Mouse (Mus musculus) forebrain, postnatal 0 days (tissue): ENCODE data around the gene Mars2. TPM values are rescaled to one million over a fixed set of nuclear protein-coding genes. Genes with fewer than 3 reads are reported as not detected.

Experiments used
- ATAC-seq: fragments of 200-750 bp; cut with Nextera tagmentation; 2 replicates; pipeline ENCODE4 v1.8.0; 2017; ENCODE audit warnings: mild to moderate bottlenecking, moderate library complexity
- DNase-seq: peaks from one replicate; pipeline ENCODE4 v3.0.0-alpha.2; 2015
- H3K27ac ChIP-seq: fragments of 300-500 bp; sonication (generic); 2 replicates; pipeline ENCODE4 v1.5.1; 2014; ENCODE audit warnings: low read depth, mild to moderate bottlenecking, antibody characterized with exemption, low read length, moderate library complexity, mixed read lengths
- H3K27me3 ChIP-seq: fragments of 300-500 bp; sonication (generic); 2 replicates; pipeline ENCODE4 v1.6.1; 2014; ENCODE audit warnings: mild to moderate bottlenecking, low read length, mixed read lengths; ENCODE audit not compliant: insufficient read depth
- H3K36me3 ChIP-seq: fragments of 300-500 bp; sonication (generic); 2 replicates; pipeline ENCODE4 v1.6.1; 2014; ENCODE audit warnings: mild to moderate bottlenecking, moderate library complexity; ENCODE audit not compliant: insufficient read depth
- H3K4me1 ChIP-seq: fragments of 300-500 bp; sonication (generic); 2 replicates; pipeline ENCODE4 v1.6.1; 2014; ENCODE audit warnings: antibody characterized with exemption; ENCODE audit not compliant: insufficient read depth
- H3K4me2 ChIP-seq: fragments of 300-500 bp; sonication (generic); 2 replicates; pipeline ENCODE4 v1.6.1; 2014; ENCODE audit warnings: low read depth, mild to moderate bottlenecking, moderate library complexity
- H3K4me3 ChIP-seq: fragments of 300-500 bp; sonication (generic); 2 replicates; pipeline ENCODE4 v1.5.1; 2014; ENCODE audit warnings: low read depth, low read length, mixed read lengths
- H3K9ac ChIP-seq: fragments of 300-500 bp; sonication (generic); 2 replicates; pipeline ENCODE4 v1.6.1; 2014; ENCODE audit warnings: mild to moderate bottlenecking
- H3K9me3 ChIP-seq: fragments of 300-500 bp; sonication (generic); 2 replicates; pipeline ENCODE4 v1.6.1; 2016; ENCODE audit warnings: low read length
- CTCF ChIP-seq: sonication (generic); IDR thresholded peaks from 2 replicates; pipeline ENCODE4 v1.5.1; 2016; ENCODE audit warnings: antibody characterized with exemption, control low read depth, low read depth
- WGBS: fragments of 180-500 bp; shearing (Covaris S2); extraction: QIAGEN DNeasy Blood & Tissue Kit; methylation state at CpG from one replicate; pipeline ENCODE4 v1.1.7; 2014; 5-methylcytosine and 5-hydroxymethylcytosine counted together
- polyA plus RNA-seq: library from polyadenylated mRNA; unstranded; fragments of >200 nt; fragmentation: Nextera tagmentation; extraction: Ambion mirVana; gene quantifications from 2 replicates; pipeline ENCODE4 v1.2.1, GENCODE M21; 2015
- total RNA-seq: library from RNA; depleted of rRNA; stranded (reverse); fragments of >200 nt; gene quantifications from 2 replicates; pipeline ENCODE4 v1.2.3, GENCODE M21; 2014

The Mars2 gene
- total and polyA plus RNA-seq, 2 experiments from 2014 or later = 2.5 to 13.1 TPM

DNA sequence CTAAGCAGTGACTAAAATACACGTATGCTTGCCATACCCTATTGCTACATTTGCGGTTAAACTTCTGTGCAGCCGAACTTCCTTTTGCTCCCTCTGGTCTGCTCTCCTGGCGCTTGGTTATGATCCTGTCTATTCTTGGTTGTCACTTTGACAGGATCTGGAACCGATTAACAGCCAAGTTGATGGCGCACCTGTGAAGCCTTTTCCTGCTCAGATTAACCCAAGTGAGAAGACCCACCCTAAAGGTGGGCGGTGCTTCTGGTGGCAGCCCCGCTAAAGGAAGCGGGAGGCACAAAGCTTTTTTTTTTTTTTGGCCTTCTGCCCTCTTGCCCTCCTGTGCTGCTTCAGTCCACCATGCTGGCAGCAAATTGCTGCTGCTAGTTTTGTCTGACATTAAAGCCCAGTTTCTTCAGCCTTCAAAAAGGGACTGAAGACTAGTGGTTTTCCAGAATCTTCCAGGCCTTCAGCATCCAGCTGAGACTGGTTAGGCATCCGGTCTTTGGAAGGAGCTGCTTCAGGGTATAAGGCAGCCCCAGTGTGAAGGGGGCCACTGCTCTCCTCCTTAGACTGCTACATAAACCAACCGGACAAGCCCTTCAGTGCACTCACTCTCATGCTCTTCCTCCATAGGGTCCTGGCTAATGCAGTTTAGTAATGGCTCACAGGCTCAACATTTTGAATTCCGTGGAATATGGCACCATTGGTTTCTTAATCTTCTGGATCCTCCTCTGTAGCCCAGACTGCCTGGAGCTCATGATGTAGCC, 26.6 kb upstream of the Mars2 start:
- TF ChIP-seq CTCF = no peak
- ATAC-seq (no peak), DNase-seq (no peak)
- WGBS = 51% methylated on average over 12 of the region's 12 CpGs
- H3K9ac ChIP-seq = no peak overlapping the region
- H3K27ac ChIP-seq = no peak overlapping the region
- no peaks in the 10 kb centered on the region for H3K9me3 ChIP-seq
- H3K4me2 ChIP-seq = no peak overlapping the region
- no peaks in the 10 kb centered on the region for H3K36me3 ChIP-seq
- H3K4me3 ChIP-seq = no peak overlapping the region
- H3K4me1 ChIP-seq = no peaks in the 10 kb centered on the region
- no peaks in the 10 kb centered on the region for H3K27me3 ChIP-seq

DNA sequence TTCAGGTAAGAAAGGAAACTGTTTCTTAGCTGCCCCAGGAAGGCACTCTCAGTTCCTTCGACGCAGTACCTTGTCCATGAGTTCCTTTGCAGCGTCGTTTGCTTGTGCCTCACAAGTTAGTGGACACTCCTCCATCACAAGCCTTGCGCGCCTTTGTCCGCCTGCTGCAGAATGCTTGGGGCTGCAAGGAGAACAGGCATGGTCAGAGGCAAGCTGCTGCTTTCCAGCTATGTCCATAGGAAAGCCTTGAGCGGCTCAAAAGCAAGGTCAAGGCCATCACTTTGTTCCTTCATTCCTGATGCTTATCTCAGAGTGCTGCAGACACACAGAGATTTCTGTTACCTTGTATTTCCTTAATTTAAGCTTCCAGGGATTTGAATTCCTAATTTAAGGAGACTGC, 25.9 kb upstream of the Mars2 start:
- H3K4me3 ChIP-seq = no peak overlapping the region
- TF ChIP-seq CTCF = no peak
- DNase-seq (no peak), ATAC-seq (no peak)
- no peaks in the 10 kb centered on the region for H3K27me3 ChIP-seq
- no peaks in the 10 kb centered on the region for H3K4me1 ChIP-seq
- no peak overlapping the region for H3K27ac ChIP-seq
- no peak overlapping the region for H3K9ac ChIP-seq
- H3K9me3 ChIP-seq = no peaks in the 10 kb centered on the region
- H3K36me3 ChIP-seq = no peaks in the 10 kb centered on the region
- WGBS = 74% methylated on average over 8 of the region's 8 CpGs
- H3K4me2 ChIP-seq = no peak overlapping the region

DNA sequence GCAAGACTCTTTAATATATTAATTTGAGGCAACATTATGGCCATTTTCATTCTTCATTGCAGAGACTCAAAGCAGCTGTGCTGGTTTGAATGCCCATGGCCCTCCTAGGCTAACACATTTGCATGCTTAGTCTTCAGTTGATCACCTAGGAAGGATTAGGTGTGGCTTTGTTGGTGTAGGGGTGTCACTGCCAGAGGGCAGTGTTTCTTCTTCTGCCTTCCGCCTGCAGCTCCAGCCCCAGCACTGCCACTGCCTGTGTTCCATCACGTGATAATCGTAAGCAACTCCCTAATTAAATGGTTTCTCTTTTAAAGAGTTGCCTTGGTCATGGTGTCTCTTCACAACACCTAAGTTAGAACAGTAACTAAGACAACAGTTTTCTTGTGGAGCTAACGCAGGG, 24.2 kb upstream of the Mars2 start:
- Histone ChIP-seq H3K36me3 (no peaks in the 10 kb centered on the region), H3K9ac (no peak overlapping the region), H3K4me2 (no peak overlapping the region), H3K27ac (no peak overlapping the region), H3K4me3 (no peak overlapping the region), H3K9me3 (no peaks in the 10 kb centered on the region), H3K27me3 (no peaks in the 10 kb centered on the region), H3K4me1 (no peaks in the 10 kb centered on the region)
- ATAC-seq (no peak), DNase-seq (no peak)
- 76% methylated on average over 4 of the region's 4 CpGs for WGBS
- no peak for TF ChIP-seq CTCF

DNA sequence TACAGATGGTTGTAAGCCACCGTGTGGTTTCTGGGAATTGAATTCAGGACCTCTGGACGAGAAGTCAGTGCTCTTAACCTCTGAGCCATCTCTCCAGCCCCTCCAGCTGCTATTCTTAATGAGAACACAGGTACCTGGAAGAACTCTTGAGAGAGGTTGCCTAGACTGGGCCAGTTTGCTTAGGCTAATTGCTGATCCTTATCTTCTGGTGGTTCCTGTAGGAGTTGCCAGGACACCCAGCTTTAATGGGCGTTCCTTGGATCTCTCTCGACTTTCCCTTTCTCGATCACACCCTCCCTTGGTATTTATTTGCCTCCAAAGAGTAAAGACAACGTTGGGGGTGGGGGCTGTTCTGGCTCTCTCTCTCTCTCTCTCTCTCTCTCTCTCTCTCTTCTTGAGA, 23.5 kb upstream of the Mars2 start:
- Histone ChIP-seq H3K9me3 (no peaks in the 10 kb centered on the region), H3K4me1 (no peaks in the 10 kb centered on the region), H3K9ac (no peak overlapping the region), H3K27ac (no peak overlapping the region), H3K4me2 (no peak overlapping the region), H3K36me3 (no peaks in the 10 kb centered on the region), H3K27me3 (no peaks in the 10 kb centered on the region), H3K4me3 (no peak overlapping the region)
- DNase-seq (no peak), ATAC-seq (no peak)
- 77% methylated on average over 6 of the region's 6 CpGs for WGBS
- no peak for TF ChIP-seq CTCF

DNA sequence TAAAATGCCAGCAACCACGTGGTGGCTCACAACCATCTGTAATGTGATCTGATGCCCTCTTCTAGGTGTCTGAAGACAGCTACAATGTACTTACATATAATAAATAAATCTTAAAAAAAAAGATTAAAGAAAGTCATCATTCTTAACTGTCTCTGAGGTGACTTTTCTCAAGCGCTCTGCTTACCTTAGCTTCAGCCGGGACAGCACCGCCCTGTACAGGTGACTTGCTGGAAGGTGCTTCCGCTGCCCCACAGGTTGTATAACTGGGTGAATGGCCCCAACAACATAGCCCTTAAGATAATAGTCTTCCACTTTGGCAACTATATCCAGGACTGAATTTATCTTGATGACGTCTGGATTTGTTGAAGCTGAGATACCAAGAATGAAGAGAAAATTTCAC, 23.0 kb upstream of the Mars2 start:
- TF ChIP-seq CTCF = no peak
- 89% methylated on average over 6 of the region's 6 CpGs for WGBS
- DNase-seq (no peak), ATAC-seq (no peak)
- H3K36me3 ChIP-seq = no peaks in the 10 kb centered on the region
- no peaks in the 10 kb centered on the region for H3K4me1 ChIP-seq
- H3K9ac ChIP-seq = no peak overlapping the region
- H3K27me3 ChIP-seq = no peaks in the 10 kb centered on the region
- H3K4me3 ChIP-seq = no peak overlapping the region
- no peak overlapping the region for H3K27ac ChIP-seq
- H3K4me2 ChIP-seq = no peak overlapping the region
- no peaks in the 10 kb centered on the region for H3K9me3 ChIP-seq

DNA sequence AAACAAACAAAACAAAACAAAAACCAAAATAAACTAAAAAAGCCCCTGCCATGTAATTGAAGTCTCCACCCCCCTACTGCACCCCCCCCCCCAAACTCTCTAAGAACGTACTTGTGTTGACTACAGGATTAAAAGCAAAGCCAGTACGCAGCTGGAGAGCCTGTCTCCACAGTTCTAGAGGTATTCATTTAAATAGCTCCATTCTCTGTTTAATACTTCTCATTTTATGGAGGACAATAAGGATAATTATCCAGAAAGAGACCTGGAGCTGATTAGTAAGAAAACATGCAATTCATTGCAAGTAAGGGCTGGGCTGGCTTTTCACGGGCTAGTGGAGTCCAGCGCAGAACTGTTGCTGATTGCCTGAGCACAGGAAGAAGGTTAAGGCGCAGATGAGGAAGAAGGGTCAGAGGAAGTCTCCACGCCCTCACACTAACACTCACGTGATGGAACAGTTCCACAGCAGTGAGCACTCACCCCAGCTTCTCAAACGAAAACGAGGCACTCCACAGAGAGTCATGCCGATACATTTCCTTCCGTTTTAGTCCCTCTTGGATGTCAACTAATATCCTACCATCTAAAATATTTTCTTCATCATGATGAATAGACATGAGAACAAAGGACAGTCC, 21.7 kb upstream of the Mars2 start:
- TF ChIP-seq CTCF = no peak
- Histone ChIP-seq H3K9ac (no peak overlapping the region), H3K4me2 (no peak overlapping the region), H3K36me3 (no peaks in the 10 kb centered on the region), H3K27ac (no peak overlapping the region), H3K4me1 (no peaks in the 10 kb centered on the region), H3K4me3 (no peak overlapping the region), H3K9me3 (no peaks in the 10 kb centered on the region), H3K27me3 (no peaks in the 10 kb centered on the region)
- 38% methylated on average over 11 of the region's 11 CpGs for WGBS
- ATAC-seq (peak; percentile 20; the same call in 1 of the 2 replicates), DNase-seq (no peak)

DNA sequence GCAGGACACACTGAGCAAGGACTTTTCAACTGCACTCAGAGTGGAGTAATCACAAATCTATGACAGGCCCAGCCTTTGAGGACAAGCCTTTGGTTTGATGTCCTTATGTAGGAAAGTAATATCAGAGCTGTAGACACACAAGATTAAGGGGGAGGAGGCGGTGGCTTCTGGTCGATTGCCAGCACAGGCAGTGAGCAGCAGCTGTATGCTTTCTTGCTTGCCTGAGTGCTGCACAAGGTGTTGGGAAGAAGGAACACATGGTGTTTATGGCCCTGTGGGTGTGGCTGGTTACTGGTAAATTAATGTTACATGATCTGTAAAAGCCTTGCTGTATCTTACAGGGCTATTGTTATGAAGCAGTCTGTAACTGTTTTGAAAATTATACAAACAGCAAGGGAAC, 19.8 kb upstream of the Mars2 start:
- no peak overlapping the region for H3K4me3 ChIP-seq
- no peaks in the 10 kb centered on the region for H3K27me3 ChIP-seq
- ATAC-seq (no peak), DNase-seq (no peak)
- no peaks in the 10 kb centered on the region for H3K36me3 ChIP-seq
- no peak overlapping the region for H3K9ac ChIP-seq
- H3K27ac ChIP-seq = no peak overlapping the region
- TF ChIP-seq CTCF = no peak
- WGBS = 61% methylated on average over 2 of the region's 2 CpGs
- no peaks in the 10 kb centered on the region for H3K4me1 ChIP-seq
- H3K9me3 ChIP-seq = no peaks in the 10 kb centered on the region
- no peak overlapping the region for H3K4me2 ChIP-seq
